Mouse (Mus musculus) kidney, embryonic 14.5 days (tissue): ENCODE measurements around the gene Cryga. TPM values are rescaled to one million over a fixed set of nuclear protein-coding genes. Genes with fewer than 3 reads are reported as not detected.

ENCODE experiments used
- ATAC-seq: fragments of 200-750 bp; cut with Nextera tagmentation; 2 replicates; pipeline ENCODE4 v1.8.0; 2017; ENCODE audit warnings: moderate number of reproducible peaks, mild to moderate bottlenecking, moderate TSS enrichment, moderate library complexity; ENCODE audit not compliant: low FRiP score, low TSS enrichment
- H3K27ac ChIP-seq: fragments of 300-500 bp; sonication (generic); 2 replicates; pipeline ENCODE4 v1.5.1; 2014; ENCODE audit warnings: low read depth, mild to moderate bottlenecking, low read length, moderate library complexity, mixed read lengths
- H3K27me3 ChIP-seq: fragments of 300-500 bp; sonication (generic); 2 replicates; pipeline ENCODE4 v1.6.1; 2014; ENCODE audit warnings: mild to moderate bottlenecking, low read length; ENCODE audit not compliant: control insufficient read depth, insufficient read depth
- H3K36me3 ChIP-seq: fragments of 300-500 bp; sonication (generic); 2 replicates; pipeline ENCODE4 v1.6.1; 2014; ENCODE audit warnings: low read length, mixed read lengths; ENCODE audit not compliant: control insufficient read depth, insufficient read depth
- H3K4me1 ChIP-seq: fragments of 300-500 bp; sonication (generic); 2 replicates; pipeline ENCODE4 v1.6.1; 2014; ENCODE audit warnings: low read length, mixed read lengths; ENCODE audit not compliant: control insufficient read depth, insufficient read depth
- H3K4me2 ChIP-seq: fragments of 300-500 bp; sonication (generic); replicated peaks from 2 replicates; pipeline ENCODE4 v1.6.1; 2014; ENCODE audit warnings: low read depth, mild to moderate bottlenecking, low read length
- H3K4me3 ChIP-seq: fragments of 300-500 bp; sonication (generic); 2 replicates; pipeline ENCODE4 v1.5.1; 2014; ENCODE audit warnings: mild to moderate bottlenecking, low read length
- H3K9ac ChIP-seq: fragments of 300-500 bp; sonication (generic); 2 replicates; pipeline ENCODE4 v1.6.1; 2014; ENCODE audit warnings: low read depth, mild to moderate bottlenecking, low read length, moderate library complexity
- H3K9me3 ChIP-seq: fragments of 300-500 bp; sonication (generic); 2 replicates; pipeline ENCODE4 v1.6.1; 2016; ENCODE audit warnings: low read length; ENCODE audit not compliant: control insufficient read depth
- WGBS: fragments of 180-500 bp; shearing (Covaris S2); extraction: QIAGEN DNeasy Blood & Tissue Kit; methylation state at CpG from one replicate; pipeline ENCODE4 v1.1.7; 2014; 5-methylcytosine and 5-hydroxymethylcytosine counted together
- polyA plus RNA-seq: library from polyadenylated mRNA; unstranded; fragments of >200 nt; fragmentation: Nextera tagmentation; extraction: Ambion mirVana; gene quantifications from 2 replicates; pipeline ENCODE4 v1.2.1, GENCODE M21; 2014

The Cryga gene
- polyA plus RNA-seq, 1 experiment from 2014 or later = not detected

DNA sequence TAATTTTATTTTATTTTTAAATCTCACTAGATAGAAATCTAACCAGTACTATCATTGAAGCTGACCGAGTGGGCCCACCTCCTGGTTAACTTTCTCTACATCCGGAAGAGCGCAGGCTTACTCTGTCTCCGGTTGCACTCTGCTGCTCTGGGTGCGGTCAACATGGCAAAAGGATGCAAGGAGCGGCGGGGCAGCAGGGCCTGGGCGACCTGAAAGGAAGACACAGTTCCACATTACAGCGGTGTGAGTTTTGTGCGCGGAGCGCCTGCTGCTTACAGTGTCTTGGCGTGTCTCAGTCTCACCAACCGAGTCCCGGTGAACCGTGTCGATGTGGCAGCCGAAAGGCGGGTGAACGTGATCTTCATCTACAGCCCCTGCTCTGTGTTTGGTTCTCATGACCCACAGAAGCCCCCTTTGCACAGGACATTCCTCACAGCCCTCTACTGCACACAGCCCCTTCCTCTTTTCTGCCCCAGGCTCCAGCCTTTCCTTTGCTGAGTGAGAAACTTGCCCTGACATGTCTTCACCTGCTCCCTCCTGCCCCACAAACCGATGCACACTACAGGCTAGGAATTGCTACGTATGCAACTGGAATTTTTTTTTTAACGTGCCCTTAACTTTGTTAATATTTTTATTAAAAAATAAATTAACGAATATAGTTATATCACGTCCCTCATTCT, 6.7 kb upstream of the Cryga start:
- Histone ChIP-seq H3K4me3 (no peak overlapping the region), H3K9me3 (no peaks in the 10 kb centered on the region), H3K4me2 (no peak overlapping the region), H3K27ac (no peak overlapping the region), H3K36me3 (no peaks in the 10 kb centered on the region), H3K9ac (0 out of 2 replicates have a peak overlapping the region, but pooled peaks have one; percentile 20), H3K27me3 (no peaks in the 10 kb centered on the region), H3K4me1 (peaks cover 5% of the 10 kb centered on the region; the same call in 1 of the 2 replicates)
- WGBS = 69% methylated on average over 25 of the region's 25 CpGs
- no peak for ATAC-seq

DNA sequence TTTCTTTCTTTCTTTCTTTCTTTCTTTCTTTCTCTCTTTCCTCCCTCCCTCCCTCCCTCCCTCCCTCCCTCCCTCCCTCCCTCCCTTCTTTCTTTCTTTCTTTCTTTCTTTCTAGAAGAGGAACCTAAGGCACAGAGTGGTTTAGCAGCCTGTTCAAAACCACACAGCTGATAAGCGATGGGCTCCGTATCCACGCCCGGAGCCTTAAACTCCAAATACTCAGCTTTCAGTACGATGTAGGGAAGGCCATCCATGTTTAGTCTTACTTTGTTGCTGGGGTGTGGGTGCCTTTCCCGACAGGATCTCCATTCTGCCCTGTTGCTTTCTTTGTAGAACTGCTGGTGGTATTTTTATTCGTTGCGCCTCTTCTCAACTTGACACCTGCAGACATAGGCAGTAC, 6.0 kb upstream of the Cryga start:
- H3K36me3 ChIP-seq = no peaks in the 10 kb centered on the region
- no peak overlapping the region for H3K27ac ChIP-seq
- H3K4me3 ChIP-seq = no peak overlapping the region
- no peaks in the 10 kb centered on the region for H3K9me3 ChIP-seq
- no peak overlapping the region for H3K9ac ChIP-seq
- H3K27me3 ChIP-seq = no peaks in the 10 kb centered on the region
- no peak overlapping the region for H3K4me2 ChIP-seq
- 89% methylated on average over 8 of the region's 8 CpGs for WGBS
- peaks cover 5% of the 10 kb centered on the region; the same call in 1 of the 2 replicates for H3K4me1 ChIP-seq
- no peak for ATAC-seq

DNA sequence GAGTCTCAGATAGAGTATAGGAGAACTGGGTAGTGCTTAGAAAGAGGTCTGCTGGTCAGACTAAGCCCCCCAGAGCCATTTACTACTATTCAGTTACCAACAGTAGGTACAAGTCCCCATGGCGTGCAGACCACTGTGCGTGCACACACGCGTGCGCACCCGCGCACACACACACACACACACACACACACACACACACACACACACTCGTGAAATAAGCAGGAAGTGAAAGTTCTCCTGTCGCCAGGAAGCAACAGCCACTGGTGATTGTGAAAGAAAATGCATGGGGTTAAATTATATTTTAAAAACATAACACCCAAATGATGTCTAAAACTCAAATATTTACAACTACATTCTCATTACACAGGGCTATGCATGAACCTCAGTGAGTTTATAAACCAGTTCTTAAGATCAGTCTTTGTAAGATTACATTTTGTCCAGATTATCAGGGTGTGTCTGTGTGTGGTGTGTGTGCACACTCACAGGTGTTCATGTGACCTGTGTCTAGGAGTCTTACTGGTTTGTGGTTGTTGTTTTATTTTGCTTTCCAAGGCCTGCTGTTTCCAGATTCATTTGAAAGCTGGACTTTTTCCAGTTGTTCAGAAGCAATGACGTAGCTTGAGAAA, 4.6 kb upstream of the Cryga start:
- Histone ChIP-seq H3K4me2 (no peak overlapping the region), H3K4me1 (peaks cover 1% of the 10 kb centered on the region; the same call in 1 of the 2 replicates), H3K27ac (no peak overlapping the region), H3K27me3 (no peaks in the 10 kb centered on the region), H3K9ac (no peak overlapping the region), H3K9me3 (no peaks in the 10 kb centered on the region), H3K4me3 (no peak overlapping the region), H3K36me3 (no peaks in the 10 kb centered on the region)
- WGBS = 88% methylated on average over 10 of the region's 10 CpGs
- ATAC-seq = no peak

DNA sequence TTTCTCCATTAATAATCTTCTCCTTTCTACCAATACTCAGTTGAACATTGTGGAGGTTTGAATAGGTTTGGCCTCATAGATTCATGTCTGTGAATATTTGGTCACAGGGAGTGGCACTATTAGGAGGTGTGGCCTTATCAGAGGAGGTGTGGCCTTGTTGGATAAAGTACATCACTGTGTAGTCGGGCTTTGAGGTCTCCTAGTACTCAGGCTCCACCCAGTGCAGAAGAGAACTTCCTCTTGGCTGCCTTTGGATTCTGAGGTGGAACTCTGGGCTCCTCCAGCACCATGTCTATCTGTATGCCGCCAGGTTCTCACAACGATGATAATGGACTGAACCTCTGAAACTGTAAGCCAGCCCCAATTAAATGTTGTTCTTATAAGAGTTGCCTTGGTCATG, 6.2 kb downstream of the Cryga start:
- H3K4me2 ChIP-seq = no peak overlapping the region
- H3K4me3 ChIP-seq = no peak overlapping the region
- no peaks in the 10 kb centered on the region for H3K4me1 ChIP-seq
- no peaks in the 10 kb centered on the region for H3K36me3 ChIP-seq
- ATAC-seq = no peak
- 90% methylated on average over 3 of the region's 3 CpGs for WGBS
- H3K9ac ChIP-seq = no peak overlapping the region
- no peak overlapping the region for H3K27ac ChIP-seq
- H3K9me3 ChIP-seq = no peaks in the 10 kb centered on the region
- no peaks in the 10 kb centered on the region for H3K27me3 ChIP-seq

DNA sequence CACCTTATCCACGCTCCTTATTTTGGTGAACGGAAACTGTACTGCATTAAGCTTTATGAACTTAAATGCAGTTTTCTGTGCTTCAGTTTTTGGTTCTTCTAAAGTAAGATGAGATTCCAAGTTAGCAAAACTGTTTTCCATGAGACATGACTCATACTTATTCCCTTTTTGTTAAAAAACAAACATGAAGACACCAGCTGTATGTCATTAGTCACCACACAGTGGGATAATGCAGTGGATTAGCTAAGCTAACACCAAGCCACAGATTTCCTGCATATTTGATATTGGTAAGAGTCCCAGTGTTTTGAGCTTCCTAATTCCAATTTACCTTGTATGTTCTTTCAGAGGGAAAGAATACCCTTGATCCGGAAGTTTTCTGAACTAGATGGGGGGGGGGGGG, 11.6 kb downstream of the Cryga start:
- H3K9me3 ChIP-seq = no peaks in the 10 kb centered on the region
- ATAC-seq = no peak
- 90% methylated on average over 3 of the region's 3 CpGs for WGBS
- no peak overlapping the region for H3K4me3 ChIP-seq
- H3K36me3 ChIP-seq = no peaks in the 10 kb centered on the region
- no peak overlapping the region for H3K4me2 ChIP-seq
- no peaks in the 10 kb centered on the region for H3K27me3 ChIP-seq
- H3K9ac ChIP-seq = no peak overlapping the region
- H3K4me1 ChIP-seq = no peaks in the 10 kb centered on the region
- H3K27ac ChIP-seq = no peak overlapping the region

DNA sequence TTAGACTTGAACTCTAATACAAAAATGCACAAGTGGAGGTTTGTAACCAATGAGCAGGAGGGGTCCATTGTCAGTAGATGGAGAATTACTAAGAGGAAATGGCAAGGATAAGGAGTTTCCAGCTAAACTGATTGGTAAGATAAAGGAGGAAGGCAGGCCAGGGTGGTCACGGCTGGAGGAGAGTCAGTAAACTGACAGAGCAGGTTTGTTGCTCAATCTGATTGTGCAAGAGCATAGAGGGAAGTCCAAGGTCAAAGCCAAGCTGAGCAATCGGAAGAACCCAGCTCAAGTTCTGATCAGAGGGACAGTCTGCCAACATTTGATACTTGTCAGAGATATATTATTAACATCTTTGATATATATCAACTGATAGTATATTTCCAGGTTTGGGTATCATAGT, 12.8 kb downstream of the Cryga start:
- Histone ChIP-seq H3K36me3 (no peaks in the 10 kb centered on the region), H3K27ac (no peak overlapping the region), H3K9me3 (no peaks in the 10 kb centered on the region), H3K4me3 (no peak overlapping the region), H3K4me2 (no peak overlapping the region), H3K9ac (no peak overlapping the region), H3K27me3 (no peaks in the 10 kb centered on the region), H3K4me1 (no peaks in the 10 kb centered on the region)
- 63% methylated on average over 2 of the region's 2 CpGs for WGBS
- ATAC-seq = no peak

DNA sequence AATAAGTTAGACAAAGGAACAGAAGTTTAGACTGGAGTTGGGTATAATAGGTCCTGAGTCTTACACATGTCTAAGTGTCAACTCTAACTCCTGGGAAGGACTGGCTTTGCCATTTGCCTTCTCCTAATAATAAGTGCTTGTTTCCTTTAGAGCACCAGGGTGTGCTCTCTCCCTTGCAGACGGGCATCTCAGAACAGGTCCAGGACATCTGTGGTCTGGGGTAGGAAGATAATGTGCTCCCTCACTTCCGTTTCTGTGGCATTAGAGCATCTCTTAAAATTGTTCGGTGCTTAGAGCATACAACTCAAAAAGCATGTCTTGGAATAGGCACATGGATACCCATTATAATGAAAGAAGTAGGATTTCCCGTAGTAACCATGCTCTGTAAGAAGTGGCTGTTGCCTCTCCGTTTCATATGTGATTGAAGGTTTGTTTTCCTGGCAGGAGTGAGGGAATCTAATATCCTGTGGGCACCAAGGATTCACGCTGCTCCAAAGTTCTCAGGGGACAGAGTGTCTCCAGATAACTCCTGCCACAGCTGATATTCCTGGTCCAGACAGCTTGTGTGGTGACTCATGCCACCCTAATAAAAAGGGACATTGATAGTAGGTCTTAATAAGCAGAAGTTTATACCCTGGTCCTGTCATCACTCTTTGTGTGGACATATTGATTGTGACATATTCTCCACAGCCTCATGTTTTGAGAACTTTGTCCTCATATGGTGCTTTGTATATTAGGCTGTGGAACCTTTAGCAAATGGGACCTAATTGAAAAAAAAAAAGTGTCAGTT, 14.4 kb downstream of the Cryga start:
- no peak overlapping the region for H3K4me2 ChIP-seq
- H3K36me3 ChIP-seq = no peaks in the 10 kb centered on the region
- H3K4me3 ChIP-seq = no peak overlapping the region
- ATAC-seq = no peak
- no peak overlapping the region for H3K27ac ChIP-seq
- H3K9ac ChIP-seq = no peak overlapping the region
- H3K9me3 ChIP-seq = no peaks in the 10 kb centered on the region
- no peaks in the 10 kb centered on the region for H3K27me3 ChIP-seq
- 66% methylated on average over 6 of the region's 6 CpGs for WGBS
- H3K4me1 ChIP-seq = no peaks in the 10 kb centered on the region

DNA sequence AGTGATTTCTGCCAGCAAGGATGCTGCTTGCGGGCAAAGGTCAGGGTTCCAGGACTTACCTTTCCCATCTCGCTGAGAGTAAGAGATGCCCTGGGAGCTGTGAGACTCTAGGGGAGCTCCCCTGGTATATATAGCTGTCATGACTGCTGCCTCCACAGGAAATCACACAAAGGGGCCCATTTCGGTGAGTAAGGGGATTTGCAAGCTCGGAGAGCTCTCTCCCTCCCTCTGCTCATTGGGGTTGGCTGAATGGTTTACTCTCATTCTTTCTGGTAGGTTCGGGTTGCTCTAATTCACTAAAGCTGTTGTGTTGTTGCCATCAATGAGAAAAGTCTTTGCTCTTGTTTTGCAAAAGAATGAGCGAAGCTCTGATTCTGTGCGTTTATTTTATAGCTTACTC, 21.0 kb downstream of the Cryga start, which contains the start of gene Crygb:
Gene Crygb (minus strand): TSS at position 101 of the 400 bp plus-strand sequence.
- no peak for ATAC-seq
- 43% methylated on average over 7 of the region's 7 CpGs for WGBS

DNA sequence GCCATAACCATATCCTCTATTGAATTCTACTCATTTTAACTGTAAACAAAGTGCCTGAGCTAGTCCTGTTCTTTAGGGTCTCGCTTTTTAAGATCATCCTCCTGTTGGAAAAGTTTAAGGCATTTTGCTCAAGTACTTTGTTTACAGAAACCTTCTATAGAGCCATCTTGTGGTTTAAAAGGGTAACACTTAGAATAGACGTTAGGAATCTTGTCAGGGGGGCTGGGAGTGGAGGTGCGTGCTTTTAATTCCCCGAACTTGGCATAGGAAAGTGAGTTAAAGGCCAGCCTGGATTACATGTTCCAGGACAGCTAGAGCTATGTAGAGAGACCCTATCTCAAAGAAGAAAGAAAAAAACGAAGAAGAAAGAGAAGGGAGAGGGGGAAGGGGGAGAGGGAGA, 27.6 kb downstream of the Cryga start:
- H3K27ac ChIP-seq = no peak overlapping the region
- ATAC-seq = peak; percentile 57; the same call in 1 of the 2 replicates
- H3K36me3 ChIP-seq = no peaks in the 10 kb centered on the region
- H3K4me1 ChIP-seq = no peaks in the 10 kb centered on the region
- no peak overlapping the region for H3K4me3 ChIP-seq
- H3K4me2 ChIP-seq = no peak overlapping the region
- H3K9me3 ChIP-seq = no peaks in the 10 kb centered on the region
- H3K9ac ChIP-seq = no peak overlapping the region
- 24% methylated on average over 5 of the region's 5 CpGs for WGBS
- H3K27me3 ChIP-seq = no peaks in the 10 kb centered on the region

More for the DNA sequence above, 21.0 kb downstream of the Cryga start, which contains the start of gene Crygb:
- no peak within 1 kb of the TSS for H3K27ac ChIP-seq
- H3K9ac ChIP-seq = no peak within 1 kb of the TSS
- H3K4me2 ChIP-seq = no peak within 1 kb of the TSS
- H3K27me3 ChIP-seq = no peaks in the 10 kb centered on the region
- no peaks in the 10 kb centered on the region for H3K4me1 ChIP-seq
- no peak within 1 kb of the TSS for H3K4me3 ChIP-seq
- no peaks in the 10 kb centered on the region for H3K36me3 ChIP-seq
- no peaks in the 10 kb centered on the region for H3K9me3 ChIP-seq
